In genomic region chr11:72393669-72394068, GRCm38 (mm10) we compare ENCODE assay signal across 10 mouse cellular contexts. TPM values are rescaled to one million over a fixed set of nuclear protein-coding genes. Genes with fewer than 3 reads are reported as not detected.
DNase-seq lines count a peak whose midpoint lies in the region; ATAC-seq and TF ChIP-seq lines count a peak whose summit lies in the region.
"Had no signal": no experiment of that assay in that cellular context is flagged by ENCODE, and none has a peak within 500 bp of the region (broad histone marks: within the 10 kb centered on the region; RNA-seq: fewer than 3 reads in every experiment).

No protein-coding gene starts in this region.

- H3K36me3 ChIP-seq in intestine, embryonic 16.5 days (ENCODE audit: control insufficient read depth, insufficient read depth, low read length): no peaks in the 10 kb centered on the region; the same call in 1 of the 2 replicates
- no peaks in the 10 kb centered on the region for H3K36me3 ChIP-seq in intestine, embryonic 15.5 days
- no peaks in the 10 kb centered on the region for H3K36me3 ChIP-seq in stomach, embryonic 16.5 days (ENCODE audit: control insufficient read depth, insufficient read depth, low read length)
- no peaks in the 10 kb centered on the region; the same call in 1 of the 2 replicates for H3K36me3 ChIP-seq in stomach, postnatal 0 days (ENCODE audit: control insufficient read depth, insufficient read depth, low read length)
- H3K36me3 ChIP-seq: limb, embryonic 15.5 days had no signal

- TF ChIP-seq CTCF in stomach, postnatal 0 days (IDR thresholded peaks at IDR 0.05; ENCODE audit: low read depth): no peak

- no peak overlapping the region for H3K4me2 ChIP-seq in intestine, embryonic 16.5 days (ENCODE audit: low read depth, low read length)
- H3K4me2 ChIP-seq in intestine, embryonic 15.5 days (replicated peaks): no peak overlapping the region
- H3K4me2 ChIP-seq in stomach, embryonic 16.5 days (ENCODE audit: low read depth, low read length): no peak overlapping the region
- H3K4me2 ChIP-seq in stomach, postnatal 0 days (replicated peaks; ENCODE audit: low read depth): no peak overlapping the region
- H3K4me2 ChIP-seq: limb, embryonic 15.5 days had no signal

- TF ChIP-seq EP300 in stomach, postnatal 0 days (optimal IDR thresholded peaks at IDR 0.05): no peak

- no peak for DNase-seq in stomach, postnatal 0 days (ENCODE audit: low spot score)
- peak; percentile 50 to 51 for DNase-seq in gastrocnemius, postnatal 36 days
- DNase-seq in lung, postnatal 4 days: peak; percentile 64 to 85
- no peak for DNase-seq in thymus, postnatal 4 days
- DNase-seq in testis, postnatal 10 days (ENCODE audit: low spot score): no peak
- DNase-seq: cerebellum, adult 9-11 months had no signal

- no peak overlapping the region for H3K27ac ChIP-seq in intestine, embryonic 16.5 days (ENCODE audit: low read length)
- no peak overlapping the region for H3K27ac ChIP-seq in intestine, embryonic 15.5 days
- 0 out of 2 replicates have a peak overlapping the region, but pooled peaks have one; percentile 26 for H3K27ac ChIP-seq in stomach, embryonic 16.5 days (ENCODE audit: low read length)
- H3K27ac ChIP-seq in stomach, postnatal 0 days (replicated peaks): no peak overlapping the region
- H3K27ac ChIP-seq: limb, embryonic 15.5 days had no signal

- peak; percentile 32; the same call in 1 of the 2 replicates for ATAC-seq in intestine, embryonic 16.5 days
- no peak for ATAC-seq in intestine, embryonic 15.5 days
- ATAC-seq in stomach, embryonic 16.5 days (ENCODE audit: insufficient read depth, low FRiP score): 0 out of 2 replicates have a peak, but pooled peaks have one; percentile 11
- ATAC-seq in stomach, postnatal 0 days (ENCODE audit: low FRiP score, low TSS enrichment): no peak

- 43% methylated on average over 5 of the region's 5 CpGs for WGBS in intestine, embryonic 16.5 days
- 57% methylated on average over 5 of the region's 5 CpGs for WGBS in intestine, embryonic 15.5 days
- 40% methylated on average over 5 of the region's 5 CpGs for WGBS in stomach, embryonic 16.5 days
- WGBS in stomach, postnatal 0 days: 43% methylated on average over 5 of the region's 5 CpGs

- H3K9ac ChIP-seq in intestine, embryonic 16.5 days (ENCODE audit: low read depth, low read length): no peak overlapping the region
- H3K9ac ChIP-seq in intestine, embryonic 15.5 days: no peak overlapping the region
- H3K9ac ChIP-seq in stomach, embryonic 16.5 days (ENCODE audit: low read length): no peak overlapping the region
- H3K9ac ChIP-seq in stomach, postnatal 0 days (ENCODE audit: low read length): no peak overlapping the region
- H3K9ac ChIP-seq: limb, embryonic 15.5 days had no signal

- H3K27me3 ChIP-seq in intestine, embryonic 16.5 days (replicated peaks; ENCODE audit: control insufficient read depth, insufficient read depth, low read length): no peaks in the 10 kb centered on the region
- H3K27me3 ChIP-seq in intestine, embryonic 15.5 days (replicated peaks): no peaks in the 10 kb centered on the region
- no peaks in the 10 kb centered on the region for H3K27me3 ChIP-seq in stomach, embryonic 16.5 days (ENCODE audit: control insufficient read depth, insufficient read depth, low read length)
- no peaks in the 10 kb centered on the region for H3K27me3 ChIP-seq in stomach, postnatal 0 days (ENCODE audit: control insufficient read depth, insufficient read depth, low read length)
- H3K27me3 ChIP-seq: limb, embryonic 15.5 days had no signal

- no peak overlapping the region for H3K4me3 ChIP-seq in intestine, embryonic 16.5 days (ENCODE audit: low read length)
- H3K4me3 ChIP-seq in intestine, embryonic 15.5 days (replicated peaks): no peak overlapping the region
- no peak overlapping the region for H3K4me3 ChIP-seq in stomach, embryonic 16.5 days (replicated peaks; ENCODE audit: low read length)
- no peak overlapping the region for H3K4me3 ChIP-seq in stomach, postnatal 0 days (ENCODE audit: low read depth, low read length)
- H3K4me3 ChIP-seq: limb, embryonic 15.5 days had no signal

- intact Hi-C loops in gastrocnemius, postnatal 36 days (cut with DNase I): no loop called here

- no peaks in the 10 kb centered on the region for H3K9me3 ChIP-seq in intestine, embryonic 16.5 days (ENCODE audit: control insufficient read depth, low read length)
- H3K9me3 ChIP-seq in intestine, embryonic 15.5 days: no peaks in the 10 kb centered on the region
- no peaks in the 10 kb centered on the region for H3K9me3 ChIP-seq in stomach, embryonic 16.5 days (replicated peaks; ENCODE audit: control insufficient read depth, low read length)
- no peaks in the 10 kb centered on the region for H3K9me3 ChIP-seq in stomach, postnatal 0 days (ENCODE audit: control insufficient read depth, low read length)
- H3K9me3 ChIP-seq: limb, embryonic 15.5 days had no signal

- H3K4me1 ChIP-seq in intestine, embryonic 16.5 days (ENCODE audit: control insufficient read depth, insufficient read depth, low read length): peaks cover 16% of the 10 kb centered on the region
- H3K4me1 ChIP-seq in intestine, embryonic 15.5 days (replicated peaks): peaks cover 29% of the 10 kb centered on the region
- H3K4me1 ChIP-seq in stomach, embryonic 16.5 days (ENCODE audit: control insufficient read depth, insufficient read depth, low read length): peaks cover 26% of the 10 kb centered on the region
- H3K4me1 ChIP-seq in stomach, postnatal 0 days (replicated peaks; ENCODE audit: control insufficient read depth, insufficient read depth): peaks cover 10% of the 10 kb centered on the region

RNA-seq across cellular contexts. Expression of gene Smtnl2, which starts 17.8 kb away (rescaled TPM):
- polyA plus RNA-seq in intestine, embryonic 16.5 days (2015; fragmentation: Nextera tagmentation; extraction: Ambion mirVana): 27.3 and 28.9 TPM in 2 replicates
- polyA plus RNA-seq in intestine, embryonic 15.5 days (2015; fragmentation: Nextera tagmentation; extraction: Ambion mirVana): 41.9 and 45.0 TPM in 2 replicates
- polyA plus RNA-seq in stomach, embryonic 16.5 days (2015; fragmentation: Nextera tagmentation; extraction: Ambion mirVana): 44.0 and 46.2 TPM in 2 replicates
- 25.8 and 26.9 TPM in 2 replicates for polyA plus RNA-seq in stomach, postnatal 0 days (2015; fragmentation: Nextera tagmentation; extraction: Ambion mirVana)
- total RNA-seq in gastrocnemius, postnatal 36 days (2021): 100 to 1,000 TPM; 206 to 299 TPM

RNA-seq across cellular contexts. Expression of gene Tekt1, which starts 31.4 kb away (rescaled TPM):
- 0.16 and 0.26 TPM in 2 replicates for polyA plus RNA-seq in intestine, embryonic 16.5 days (2015; fragmentation: Nextera tagmentation; extraction: Ambion mirVana)
- 0.19 and 0.33 TPM in 2 replicates for polyA plus RNA-seq in intestine, embryonic 15.5 days (2015; fragmentation: Nextera tagmentation; extraction: Ambion mirVana)
- 0.18 and 0.59 TPM in 2 replicates for polyA plus RNA-seq in stomach, embryonic 16.5 days (2015; fragmentation: Nextera tagmentation; extraction: Ambion mirVana)
- 0.13 TPM in 1 of 2 replicates, not detected in the other for polyA plus RNA-seq in stomach, postnatal 0 days (2015; fragmentation: Nextera tagmentation; extraction: Ambion mirVana)
- total RNA-seq in gastrocnemius, postnatal 36 days (2021): 1 to 10 TPM in 1 of 2 experiments, under 1 TPM in 1; 0.92 to 1.1 TPM

RNA-seq across cellular contexts. Expression of gene Ggt6, which starts 41.7 kb away (rescaled TPM):
- polyA plus RNA-seq in intestine, embryonic 16.5 days (2015; fragmentation: Nextera tagmentation; extraction: Ambion mirVana): 19.2 and 21.2 TPM in 2 replicates
- 11.5 and 14.4 TPM in 2 replicates for polyA plus RNA-seq in intestine, embryonic 15.5 days (2015; fragmentation: Nextera tagmentation; extraction: Ambion mirVana)
- 8.1 and 8.9 TPM in 2 replicates for polyA plus RNA-seq in stomach, embryonic 16.5 days (2015; fragmentation: Nextera tagmentation; extraction: Ambion mirVana)
- 12.9 and 13.0 TPM in 2 replicates for polyA plus RNA-seq in stomach, postnatal 0 days (2015; fragmentation: Nextera tagmentation; extraction: Ambion mirVana)
- total RNA-seq in gastrocnemius, postnatal 36 days (2021): 1 to 10 TPM in 1 of 2 experiments, under 1 TPM in 1; 0.28 to 1.0 TPM

RNA-seq across cellular contexts. Expression of gene Mybbp1a, which starts 47.5 kb away (rescaled TPM):
- 119 and 141 TPM in 2 replicates for polyA plus RNA-seq in intestine, embryonic 16.5 days (2015; fragmentation: Nextera tagmentation; extraction: Ambion mirVana)
- polyA plus RNA-seq in intestine, embryonic 15.5 days (2015; fragmentation: Nextera tagmentation; extraction: Ambion mirVana): 171 and 172 TPM in 2 replicates
- 117 and 133 TPM in 2 replicates for polyA plus RNA-seq in stomach, embryonic 16.5 days (2015; fragmentation: Nextera tagmentation; extraction: Ambion mirVana)
- polyA plus RNA-seq in stomach, postnatal 0 days (2015; fragmentation: Nextera tagmentation; extraction: Ambion mirVana): 52.2 and 57.6 TPM in 2 replicates
- 10 to 100 TPM; 48.6 to 58.9 TPM for total RNA-seq in gastrocnemius, postnatal 36 days (2021)

Comparison
In these comparisons a context has a peak if more than half of its experiments do, and no peak if none do; other contexts are left out.
1. ATAC-seq: peak in intestine, embryonic 16.5 days (single experiment) and stomach, embryonic 16.5 days (single experiment); none in intestine, embryonic 15.5 days (single experiment) and stomach, postnatal 0 days (single experiment).
2. DNase-seq: peak in gastrocnemius, postnatal 36 days (2 of 2) and lung, postnatal 4 days (2 of 2); none in stomach, postnatal 0 days (single experiment), thymus, postnatal 4 days (single experiment) and testis, postnatal 10 days (single experiment).